Mouse (Mus musculus) liver, embryonic 14.5 days (tissue): Measurements from ENCODE around the gene Ugt1a6a.

Experiments used
- CTCF ChIP-seq: IDR thresholded peaks from 2 replicates; pipeline ENCODE4 v1.5.1; 2016; ENCODE audit warnings: antibody characterized with exemption, low read depth, control low read depth
- EP300 ChIP-seq: IDR thresholded peaks from 2 replicates; pipeline ENCODE4 v1.6.1; 2016; ENCODE audit warnings: antibody characterized with exemption, low read depth

- no peak for TF ChIP-seq CTCF
- no peak for TF ChIP-seq EP300
Measured at GRCm38 (mm10) chr1:88213766-88214461, 79.3 kb downstream of the Ugt1a6a start.
